Mouse (Mus musculus) brain, adult 10 weeks (tissue): ENCODE data around the gene Tc2n. TPM values are rescaled to one million over a fixed set of nuclear protein-coding genes. Genes with fewer than 3 reads are reported as not detected.

Experiments
- polyA plus RNA-seq: library from polyadenylated mRNA; stranded (reverse); fragments of 350-450 nt; fragmentation: Illumina TruSeq; extraction: RNeasy Lipid Tissue Mini Kit (QIAGEN cat#74804); gene quantifications from one replicate; pipeline ENCODE4 v1.2.3, GENCODE M21; 2015; ENCODE audit warnings: low read depth, low replicate concordance

Tc2n gene
- 0.37 TPM for polyA plus RNA-seq

GRCm38 (mm10) chr12:101718054-101718754 is at the start of gene Tc2n:
Gene Tc2n (minus strand): TSS chr12:101718523.

Other genes with a start within 250 kb of the Tc2n start
- gene Fbln5, start 100.5 kb upstream of the Tc2n start, polyA plus RNA-seq, result 7.7 TPM
- gene Trip11, start 194.7 kb upstream of the Tc2n start, polyA plus RNA-seq, result 13.2 TPM
- 15.3 TPM for gene Atxn3, start 239.7 kb upstream of the Tc2n start, polyA plus RNA-seq